Mouse (Mus musculus) gastrocnemius, postnatal 36 days (tissue): Measurements from ENCODE around the gene Gm28308. TPM values are rescaled to one million over a fixed set of nuclear protein-coding genes. Genes with fewer than 3 reads are reported as not detected.
A peak's percentile ranks its signal among the peaks of the same experiment; 100 is the strongest.

ENCODE experiments used
- DNase-seq, 2 experiments: peaks; one replicate each; pipeline ENCODE4 v3.0.0; 2022
- intact Hi-C: fragments of 180-260 bp; cut with DNase I; formaldehyde crosslinking; loops from one replicate; pipeline ENCODE4 v1.15.1; 2025
- total RNA-seq, 2 experiments: library from RNA; stranded (reverse); gene quantifications; 2 replicates each; pipeline ENCODE4 v1.2.3; 2021

Gene Gm28308
- total RNA-seq, 2 experiments from 2014 or later, result 0.71 TPM; not detected in 1

GRCm38 (mm10) chr6:52163366-52164031 is 49.6 kb downstream of the Gm28308 start:
- no peak for DNase-seq
- intact Hi-C loops, result loop anchor here (5.0 kb wide), 1 partner anchor 44 kb away; the partner anchor contains the start of gene Hoxa6

- DNase-seq, result no peak
- intact Hi-C loops, result loop anchor here (5.0 kb wide), 1 partner anchor 45 kb away; the partner anchor contains the start of gene Hoxa6
Observed at GRCm38 (mm10) chr6:52162611-52163365, 50.4 kb downstream of the Gm28308 start.

- DNase-seq, result no peak
- intact Hi-C loops, result loop anchor here (5.0 kb wide), 1 partner anchor 45 kb away; the partner anchor contains the start of gene Hoxa6
Observed at GRCm38 (mm10) chr6:52162093-52162380, 51.1 kb downstream of the Gm28308 start.

- intact Hi-C loops, result loop anchor here (5.0 kb wide), 1 partner anchor 46 kb away; the partner anchor contains the start of gene Hoxa6
Observed at GRCm38 (mm10) chr6:52161336-52162092, 51.6 kb downstream of the Gm28308 start.

GRCm38 (mm10) chr6:52160511-52161335 is 52.4 kb downstream of the Gm28308 start:
- intact Hi-C loops, result loop anchor here (5.0 kb wide), 1 partner anchor 47 kb away; the partner anchor contains the start of gene Hoxa6
- DNase-seq, result no peak

More at GRCm38 (mm10) chr6:52161336-52162092, 51.6 kb downstream of the Gm28308 start:
- DNase-seq, result no peak

- DNase-seq, result no peak
- intact Hi-C loops, result loop anchor here (5.0 kb wide), 3 partner anchors 32 to 153 kb away; partner anchors contain the start of genes Hoxa4 and Hoxa6
Observed at GRCm38 (mm10) chr6:52159979-52160378, 53.2 kb downstream of the Gm28308 start.

GRCm38 (mm10) chr6:52159164-52159761 is 53.9 kb downstream of the Gm28308 start:
- DNase-seq, result no peak
- intact Hi-C loops, result loop anchor here (5.0 kb wide), 2 partner anchors 33 to 152 kb away; partner anchors contain the start of gene Hoxa4

- peak; percentile 59 to 62 for DNase-seq
- intact Hi-C loops, result loop anchor here (5.0 kb wide), 2 partner anchors 34 to 151 kb away; partner anchors contain the start of gene Hoxa4
Observed at GRCm38 (mm10) chr6:52158276-52159051, 54.7 kb downstream of the Gm28308 start, which contains the start of gene Hoxa1. Gene Hoxa1 (minus strand): TSS chr6:52158317.

GRCm38 (mm10) chr6:52157466-52158275 is 55.5 kb downstream of the Gm28308 start:
- DNase-seq, result no peak
- intact Hi-C loops, result loop anchor here (5.0 kb wide), 2 partner anchors 35 to 150 kb away; partner anchors contain the start of gene Hoxa4

GRCm38 (mm10) chr6:52156551-52157200 is 56.5 kb downstream of the Gm28308 start:
- intact Hi-C loops, result loop anchor here (5.0 kb wide), 2 partner anchors 36 to 149 kb away; partner anchors contain the start of gene Hoxa4
- DNase-seq, result no peak

- intact Hi-C loops, result loop anchor here (5.0 kb wide), 2 partner anchors 37 to 148 kb away; partner anchors contain the start of gene Hoxa4
- no peak for DNase-seq
Observed at GRCm38 (mm10) chr6:52155471-52155870, 57.7 kb downstream of the Gm28308 start.

GRCm38 (mm10) chr6:52154044-52154443 is 59.1 kb downstream of the Gm28308 start:
- intact Hi-C loops, result no loop called here
- no peak for DNase-seq

GRCm38 (mm10) chr6:52153270-52153669 is 59.9 kb downstream of the Gm28308 start:
- intact Hi-C loops, result no loop called here

GRCm38 (mm10) chr6:52152226-52153193 is 60.6 kb downstream of the Gm28308 start:
- intact Hi-C loops, result no loop called here
- DNase-seq, result no peak

More at GRCm38 (mm10) chr6:52153270-52153669, 59.9 kb downstream of the Gm28308 start:
- DNase-seq, result no peak

GRCm38 (mm10) chr6:52151571-52151970 is 61.6 kb downstream of the Gm28308 start:
- DNase-seq, result no peak
- intact Hi-C loops, result no loop called here
